Mouse (Mus musculus) kidney, embryonic 16.5 days (tissue): Measurements from ENCODE around the gene Sorbs2. TPM values are rescaled to one million over a fixed set of nuclear protein-coding genes. Genes with fewer than 3 reads are reported as not detected.

Experiments used
- ATAC-seq: fragments of 200-750 bp; cut with Nextera tagmentation; 2 replicates; pipeline ENCODE4 v1.8.0; 2017; ENCODE audit warnings: moderate TSS enrichment; ENCODE audit not compliant: low FRiP score, low TSS enrichment
- H3K27ac ChIP-seq: fragments of 300-500 bp; sonication (generic); 2 replicates; pipeline ENCODE4 v1.5.1; 2014; ENCODE audit warnings: low read length
- H3K27me3 ChIP-seq: fragments of 300-500 bp; sonication (generic); 2 replicates; pipeline ENCODE4 v1.6.1; 2014; ENCODE audit warnings: low read length, control low read depth, mixed read lengths; ENCODE audit not compliant: insufficient read depth
- H3K36me3 ChIP-seq: fragments of 300-500 bp; sonication (generic); 2 replicates; pipeline ENCODE4 v1.6.1; 2014; ENCODE audit warnings: low read length, control low read depth, mixed read lengths; ENCODE audit not compliant: insufficient read depth
- H3K4me1 ChIP-seq: fragments of 300-500 bp; sonication (generic); 2 replicates; pipeline ENCODE4 v1.6.1; 2014; ENCODE audit warnings: low read length, control low read depth, mixed read lengths; ENCODE audit not compliant: insufficient read depth
- H3K4me2 ChIP-seq: fragments of 300-500 bp; sonication (generic); replicated peaks from 2 replicates; pipeline ENCODE4 v1.6.1; 2014; ENCODE audit warnings: low read depth, low read length
- H3K4me3 ChIP-seq: fragments of 300-500 bp; sonication (generic); 2 replicates; pipeline ENCODE4 v1.5.1; 2014; ENCODE audit warnings: mild to moderate bottlenecking, low read length
- H3K9ac ChIP-seq: fragments of 300-500 bp; sonication (generic); replicated peaks from 2 replicates; pipeline ENCODE4 v1.6.1; 2014; ENCODE audit warnings: low read length
- H3K9me3 ChIP-seq: fragments of 300-500 bp; sonication (generic); 2 replicates; pipeline ENCODE4 v1.6.1; 2016; ENCODE audit warnings: low read length, control low read depth
- WGBS: fragments of 180-500 bp; shearing (Covaris S2); extraction: QIAGEN DNeasy Blood & Tissue Kit; methylation state at CpG from one replicate; pipeline ENCODE4 v1.1.7; 2014; 5-methylcytosine and 5-hydroxymethylcytosine counted together
- polyA plus RNA-seq: library from polyadenylated mRNA; unstranded; fragments of >200 nt; fragmentation: Nextera tagmentation; extraction: Ambion mirVana; gene quantifications from 2 replicates; pipeline ENCODE4 v1.2.1, GENCODE M21; 2015

Sorbs2 gene
- polyA plus RNA-seq, 1 experiment from 2014 or later, result 35.5 TPM

DNA sequence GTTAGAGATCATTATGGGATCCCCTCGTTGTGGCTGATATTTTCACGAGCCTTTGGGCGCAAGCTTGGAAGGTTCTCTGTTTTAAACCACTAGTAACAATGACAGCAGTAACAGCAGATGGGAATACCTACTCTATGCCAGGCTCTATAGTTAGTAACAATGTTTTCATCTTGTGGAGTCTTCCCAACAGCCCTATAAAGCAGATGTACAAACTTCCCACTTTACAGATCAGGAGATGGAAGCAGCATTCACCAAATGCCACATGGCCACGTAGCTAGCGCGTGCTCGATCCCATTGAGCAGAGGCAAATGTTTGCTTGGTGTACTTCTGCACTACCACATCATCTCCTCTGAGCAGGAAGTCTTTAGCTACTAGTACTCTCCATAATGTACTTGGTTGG is 269.4 kb downstream of the Sorbs2 start:
- 96% methylated on average over 7 of the region's 7 CpGs for WGBS

DNA sequence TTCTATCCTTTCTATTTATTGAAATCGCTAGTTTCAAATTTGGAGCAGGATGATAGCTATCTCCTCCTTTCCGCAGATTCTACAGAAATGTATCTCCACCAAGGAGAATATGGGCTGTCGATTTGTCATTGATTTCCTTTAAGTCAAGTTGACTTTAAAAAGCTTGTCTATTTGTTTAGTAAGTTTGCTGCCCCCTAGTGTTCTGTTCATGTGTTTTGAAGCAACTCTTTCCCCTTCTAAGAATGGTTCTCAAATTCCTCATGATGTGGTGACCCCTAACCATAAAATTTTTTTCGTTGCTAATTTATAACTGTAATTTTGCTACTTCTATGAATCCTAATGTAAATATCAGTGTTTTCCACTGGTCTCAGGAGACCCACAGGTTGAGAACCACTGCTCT is 273.0 kb downstream of the Sorbs2 start:
- WGBS, result 52% methylated on average over 4 of the region's 4 CpGs
- no peaks in the 10 kb centered on the region for H3K9me3 ChIP-seq
- no peaks in the 10 kb centered on the region for H3K4me1 ChIP-seq
- H3K9ac ChIP-seq, result no peak overlapping the region
- no peak for ATAC-seq
- H3K27ac ChIP-seq, result no peak overlapping the region
- H3K4me2 ChIP-seq, result no peak overlapping the region
- no peak overlapping the region for H3K4me3 ChIP-seq
- no peaks in the 10 kb centered on the region for H3K27me3 ChIP-seq
- no peaks in the 10 kb centered on the region for H3K36me3 ChIP-seq

More for the DNA sequence above, 269.4 kb downstream of the Sorbs2 start:
- Histone ChIP-seq H3K36me3 (peaks cover 14% of the 10 kb centered on the region), H3K4me3 (no peak overlapping the region), H3K4me2 (no peak overlapping the region), H3K27ac (no peak overlapping the region), H3K27me3 (no peaks in the 10 kb centered on the region), H3K9me3 (no peaks in the 10 kb centered on the region), H3K4me1 (no peaks in the 10 kb centered on the region), H3K9ac (no peak overlapping the region)
- ATAC-seq, result no peak

DNA sequence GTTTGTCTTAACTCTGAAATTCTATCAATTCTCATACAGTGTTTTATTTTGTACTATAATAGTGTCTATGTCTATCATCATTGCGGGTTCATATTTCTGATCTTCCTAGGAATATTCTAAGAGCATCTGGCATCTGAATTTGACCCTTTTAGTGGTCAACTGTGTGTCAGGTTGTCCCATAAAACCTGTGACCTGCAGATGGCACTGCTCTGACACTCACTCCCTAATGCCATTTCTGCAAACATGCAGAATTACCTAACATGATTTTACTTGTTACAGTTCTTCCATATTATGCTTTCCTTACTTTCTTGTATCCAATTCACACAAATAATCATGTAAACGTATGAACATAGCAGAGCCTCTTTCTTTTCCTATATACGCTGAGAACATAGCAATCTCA is 281.0 kb downstream of the Sorbs2 start:
- WGBS, result 81% methylated on average over 3 of the region's 3 CpGs
- Histone ChIP-seq H3K4me2 (no peak overlapping the region), H3K9me3 (no peaks in the 10 kb centered on the region), H3K27ac (no peak overlapping the region), H3K4me3 (no peak overlapping the region), H3K36me3 (peaks cover 7% of the 10 kb centered on the region; the same call in 1 of the 2 replicates), H3K27me3 (no peaks in the 10 kb centered on the region), H3K9ac (no peak overlapping the region), H3K4me1 (no peaks in the 10 kb centered on the region)
- no peak for ATAC-seq

DNA sequence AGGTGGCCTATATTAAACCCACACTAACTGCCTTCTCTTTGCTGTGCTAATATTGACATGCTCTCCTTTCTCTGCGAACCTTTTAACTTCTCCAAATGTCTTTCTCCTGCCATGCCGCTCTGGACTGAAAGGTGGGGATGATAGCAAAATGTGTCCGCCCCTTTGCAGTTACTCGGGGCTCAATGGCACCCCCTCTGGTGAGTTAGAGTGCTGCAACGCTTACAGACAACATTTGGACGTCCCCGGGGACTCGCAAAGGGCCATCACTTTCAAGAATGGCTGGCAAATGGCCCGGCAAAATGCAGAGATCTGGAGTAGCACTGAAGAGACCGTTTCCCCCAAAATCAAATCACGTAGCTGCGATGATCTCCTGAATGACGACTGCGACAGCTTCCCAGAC is 287.3 kb downstream of the Sorbs2 start:
- Histone ChIP-seq H3K36me3 (peaks cover 17% of the 10 kb centered on the region), H3K4me3 (no peak overlapping the region), H3K4me1 (no peaks in the 10 kb centered on the region), H3K27ac (no peak overlapping the region), H3K9me3 (no peaks in the 10 kb centered on the region), H3K27me3 (no peaks in the 10 kb centered on the region), H3K9ac (no peak overlapping the region), H3K4me2 (no peak overlapping the region)
- no peak for ATAC-seq
- WGBS, result 90% methylated on average over 14 of the region's 14 CpGs

DNA sequence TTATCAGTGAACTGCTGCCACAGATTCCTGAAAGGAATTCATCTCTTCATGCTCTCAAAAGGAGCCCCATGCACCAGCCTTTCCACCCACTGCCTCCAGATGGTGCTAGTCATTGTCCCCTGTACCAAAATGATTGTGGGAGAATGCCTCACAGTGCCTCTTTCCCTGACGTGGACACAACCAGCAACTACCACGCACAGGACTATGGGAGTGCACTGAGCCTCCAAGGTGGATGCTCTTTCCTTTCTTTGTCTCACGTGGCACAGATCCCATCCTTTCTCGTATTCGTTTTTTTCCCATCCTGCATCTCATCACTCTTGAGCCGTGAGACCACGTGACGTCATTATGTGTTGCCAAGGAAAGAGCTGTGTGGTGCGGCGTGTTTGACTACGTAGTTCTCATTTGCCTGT is 288.7 kb downstream of the Sorbs2 start:
- Histone ChIP-seq H3K9ac (no peak overlapping the region), H3K27ac (no peak overlapping the region), H3K27me3 (no peaks in the 10 kb centered on the region), H3K4me1 (no peaks in the 10 kb centered on the region), H3K36me3 (peaks cover 17% of the 10 kb centered on the region), H3K4me2 (0 out of 2 replicates have a peak overlapping the region, but pooled peaks have one; percentile 23), H3K9me3 (no peaks in the 10 kb centered on the region), H3K4me3 (no peak overlapping the region)
- 64% methylated on average over 11 of the region's 11 CpGs for WGBS
- no peak for ATAC-seq

DNA sequence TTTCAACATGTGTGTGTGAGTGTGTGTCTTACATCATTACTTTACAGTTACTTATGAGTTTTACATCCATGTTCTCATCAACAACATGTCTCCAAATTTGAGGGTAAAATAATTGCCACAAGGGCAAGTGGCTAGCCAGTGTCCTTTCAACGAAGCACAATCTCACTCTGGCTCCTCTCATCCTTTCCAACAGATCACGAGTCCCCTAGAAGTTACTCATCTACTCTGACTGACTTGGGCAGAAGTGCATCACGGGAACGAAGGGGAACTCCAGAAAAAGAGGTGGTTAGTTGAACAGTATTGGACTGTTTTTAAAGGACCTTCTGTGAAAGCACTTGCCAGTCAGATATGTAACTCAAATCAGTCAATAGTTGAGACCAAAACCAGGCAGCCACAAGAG is 291.9 kb downstream of the Sorbs2 start:
- no peak overlapping the region for H3K9ac ChIP-seq
- H3K36me3 ChIP-seq, result peaks cover 11% of the 10 kb centered on the region
- H3K9me3 ChIP-seq, result no peaks in the 10 kb centered on the region
- H3K4me1 ChIP-seq, result no peaks in the 10 kb centered on the region
- ATAC-seq, result no peak
- H3K27ac ChIP-seq, result no peak overlapping the region
- H3K27me3 ChIP-seq, result no peaks in the 10 kb centered on the region
- 86% methylated on average over 4 of the region's 4 CpGs for WGBS
- H3K4me2 ChIP-seq, result no peak overlapping the region
- no peak overlapping the region for H3K4me3 ChIP-seq

DNA sequence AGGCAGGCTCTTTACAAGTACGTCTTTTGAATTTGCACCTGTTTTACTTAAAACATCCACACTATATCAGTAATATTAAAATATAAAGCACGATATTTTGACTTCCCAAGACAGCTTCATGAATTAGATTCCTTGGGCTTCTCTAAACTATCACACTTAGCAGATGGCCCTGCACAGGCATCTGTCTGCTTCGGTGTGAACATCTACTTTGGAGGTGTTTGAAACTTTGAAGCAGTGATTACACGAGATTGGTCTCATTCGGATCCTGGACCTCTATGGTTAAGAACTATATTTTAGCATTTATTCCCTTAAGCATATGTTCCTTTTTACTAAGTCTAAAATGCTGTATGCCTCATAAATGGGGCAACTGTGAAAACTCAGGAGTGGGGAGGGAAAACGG is 301.0 kb downstream of the Sorbs2 start:
- Histone ChIP-seq H3K36me3 (peaks cover 13% of the 10 kb centered on the region), H3K4me3 (no peak overlapping the region), H3K9me3 (no peaks in the 10 kb centered on the region), H3K4me1 (no peaks in the 10 kb centered on the region), H3K4me2 (no peak overlapping the region), H3K9ac (no peak overlapping the region), H3K27ac (no peak overlapping the region), H3K27me3 (no peaks in the 10 kb centered on the region)
- no peak for ATAC-seq
- WGBS, result 92% methylated on average over 6 of the region's 6 CpGs

DNA sequence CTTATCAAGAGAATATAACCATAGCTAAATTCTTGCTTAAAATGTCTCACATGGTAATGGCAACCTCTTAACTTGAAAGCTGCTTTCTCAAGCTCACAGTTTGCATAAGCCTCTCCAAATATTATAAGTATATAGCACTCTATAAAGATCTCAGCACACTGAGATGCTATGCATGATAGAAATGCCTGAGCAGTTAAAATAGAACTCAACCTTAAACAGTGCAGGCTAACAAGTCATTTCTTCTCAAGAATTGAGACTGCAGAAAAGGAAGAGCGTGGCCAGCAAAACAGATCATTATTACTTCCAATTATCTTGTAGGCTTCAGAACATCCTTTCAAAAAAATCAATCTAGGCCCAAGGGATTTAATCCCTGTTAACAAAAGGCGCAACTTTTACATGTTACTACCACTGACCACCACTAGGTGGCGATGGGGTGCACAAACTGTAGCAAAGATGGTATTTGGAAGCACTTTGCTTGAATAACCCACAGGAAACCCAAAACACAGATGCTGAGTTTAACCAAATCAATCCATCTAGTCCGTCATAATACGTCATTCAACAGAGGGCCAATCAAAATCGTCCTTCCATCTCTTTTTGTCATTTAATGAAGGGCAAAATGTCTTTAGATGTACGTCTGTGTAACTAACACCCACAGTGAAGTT is 309.3 kb downstream of the Sorbs2 start:
- no peak overlapping the region for H3K4me2 ChIP-seq
- H3K9ac ChIP-seq, result no peak overlapping the region
- no peak for ATAC-seq
- H3K9me3 ChIP-seq, result no peaks in the 10 kb centered on the region
- no peaks in the 10 kb centered on the region for H3K4me1 ChIP-seq
- no peaks in the 10 kb centered on the region for H3K27me3 ChIP-seq
- H3K36me3 ChIP-seq, result no peaks in the 10 kb centered on the region
- no peak overlapping the region for H3K4me3 ChIP-seq
- WGBS, result 30% methylated on average over 7 of the region's 7 CpGs
- no peak overlapping the region for H3K27ac ChIP-seq

DNA sequence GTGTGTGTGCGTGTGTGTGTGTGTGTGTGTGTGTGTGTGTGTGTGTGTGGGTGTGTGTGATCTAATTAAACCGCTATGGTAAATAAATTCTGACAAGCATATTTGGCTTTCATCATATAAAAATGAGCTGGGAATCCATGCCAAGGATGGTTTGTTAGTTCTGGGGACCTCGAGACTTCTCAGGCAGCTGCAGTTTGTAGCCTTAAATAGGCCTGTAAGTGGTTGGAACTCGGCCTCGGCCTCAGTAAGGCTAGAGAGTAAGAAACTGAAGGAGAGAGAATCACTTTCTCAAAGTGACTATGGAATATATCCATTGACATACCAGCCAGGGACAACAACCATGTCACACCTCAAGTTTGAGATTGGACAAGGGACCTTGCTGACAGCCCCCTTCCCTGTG is 314.1 kb downstream of the Sorbs2 start:
- no peak overlapping the region for H3K27ac ChIP-seq
- ATAC-seq, result no peak
- no peaks in the 10 kb centered on the region for H3K4me1 ChIP-seq
- no peak overlapping the region for H3K9ac ChIP-seq
- no peak overlapping the region for H3K4me2 ChIP-seq
- H3K4me3 ChIP-seq, result no peak overlapping the region
- no peaks in the 10 kb centered on the region; the same call in 1 of the 2 replicates for H3K9me3 ChIP-seq
- 0 out of 2 replicates have a peak, but pooled peaks cover 3% of the 10 kb centered on the region for H3K36me3 ChIP-seq
- H3K27me3 ChIP-seq, result no peaks in the 10 kb centered on the region
- 69% methylated on average over 5 of the region's 5 CpGs for WGBS

DNA sequence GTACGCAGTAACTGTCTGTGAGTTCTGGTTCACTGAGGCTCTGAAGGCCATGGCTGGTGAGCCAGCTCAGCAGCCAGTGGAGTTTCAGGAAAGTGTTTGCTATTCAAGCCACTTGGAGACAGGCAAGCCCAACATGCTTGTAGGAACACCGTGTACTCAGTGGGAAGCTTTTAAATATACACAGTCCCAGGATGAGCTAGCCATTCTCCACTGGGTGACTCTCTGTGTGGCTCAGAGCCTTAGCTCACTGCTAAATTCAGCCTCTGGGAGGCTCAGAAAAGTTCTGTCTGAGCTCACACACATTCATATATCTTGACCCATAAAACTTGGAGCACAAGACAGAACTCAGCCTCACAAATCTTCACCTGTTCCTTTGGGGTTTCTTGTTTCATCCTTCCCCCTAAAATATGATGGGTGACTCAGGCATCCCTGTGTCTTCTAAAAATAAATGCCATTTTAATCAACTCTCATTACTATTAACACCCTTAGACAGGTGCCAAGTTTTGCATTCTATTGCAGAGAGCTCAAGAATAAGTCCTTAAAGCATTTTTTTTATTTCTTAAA is 322.5 kb downstream of the Sorbs2 start:
- no peak overlapping the region for H3K4me3 ChIP-seq
- H3K27ac ChIP-seq, result no peak overlapping the region
- no peaks in the 10 kb centered on the region for H3K27me3 ChIP-seq
- H3K9ac ChIP-seq, result no peak overlapping the region
- H3K4me1 ChIP-seq, result no peaks in the 10 kb centered on the region
- H3K36me3 ChIP-seq, result 0 out of 2 replicates have a peak, but pooled peaks cover 3% of the 10 kb centered on the region
- no peak for ATAC-seq
- no peaks in the 10 kb centered on the region; the same call in 1 of the 2 replicates for H3K9me3 ChIP-seq
- H3K4me2 ChIP-seq, result no peak overlapping the region
- WGBS, result 87% methylated on average over 2 of the region's 2 CpGs
